Mouse (Mus musculus): Measurements from ENCODE around the gene Pla2g5.
"Not testable (repeated sequence)": the region's sequence is repeated elsewhere in the genome, so short reads cannot be mapped to it uniquely, and the experiment has no call there.

Gene Pla2g5

GRCm38 (mm10) chr4:138857576-138857975 is 5.7 kb downstream of the Pla2g5 start:
- no peak for DNase-seq (ENCODE audit: low spot score)

DNA sequence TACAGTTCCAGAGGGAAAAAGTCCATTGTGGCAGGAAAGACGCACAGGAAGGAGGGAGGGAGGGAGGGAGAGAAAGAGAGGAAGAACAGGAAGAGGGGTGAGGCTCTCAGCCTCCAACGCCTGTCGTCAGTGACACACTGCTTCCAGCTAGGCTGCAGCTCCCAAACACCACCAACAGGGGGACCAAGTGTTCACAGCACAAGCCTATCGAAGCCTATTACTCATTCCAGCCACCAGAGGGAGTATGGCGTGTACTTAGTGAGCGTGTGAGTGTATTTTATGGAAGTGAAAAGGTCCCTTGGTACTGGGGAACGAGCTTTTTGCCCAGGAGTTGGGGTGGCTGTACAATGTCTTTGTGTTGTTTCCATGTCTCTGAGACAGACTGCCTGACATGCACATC is 6.8 kb downstream of the Pla2g5 start:
- peak; percentile 58 for DNase-seq (ENCODE audit: low spot score)

GRCm38 (mm10) chr4:138855092-138855632 is 8.1 kb downstream of the Pla2g5 start:
- no peak for DNase-seq (ENCODE audit: low spot score)

DNA sequence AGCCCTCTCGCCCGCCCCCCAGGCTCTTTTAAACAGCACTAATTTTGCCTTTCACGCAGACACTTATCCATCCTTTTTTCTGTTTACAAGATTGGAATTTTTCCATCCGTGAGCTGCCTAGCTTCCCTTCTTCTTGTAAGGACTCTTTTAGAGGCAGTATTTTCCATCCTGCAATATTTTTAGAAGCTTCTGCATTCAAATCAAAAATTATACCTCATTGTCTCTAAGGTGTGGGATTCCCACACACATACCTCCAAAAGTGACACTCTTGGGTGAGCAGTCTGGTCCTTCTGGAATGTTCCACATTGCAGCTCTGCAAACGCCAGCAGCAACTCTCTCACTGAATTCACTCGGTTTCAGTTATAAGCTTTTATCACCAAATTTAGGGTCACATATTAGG is 10.3 kb downstream of the Pla2g5 start:
- DNase-seq (ENCODE audit: low spot score), result no peak

DNA sequence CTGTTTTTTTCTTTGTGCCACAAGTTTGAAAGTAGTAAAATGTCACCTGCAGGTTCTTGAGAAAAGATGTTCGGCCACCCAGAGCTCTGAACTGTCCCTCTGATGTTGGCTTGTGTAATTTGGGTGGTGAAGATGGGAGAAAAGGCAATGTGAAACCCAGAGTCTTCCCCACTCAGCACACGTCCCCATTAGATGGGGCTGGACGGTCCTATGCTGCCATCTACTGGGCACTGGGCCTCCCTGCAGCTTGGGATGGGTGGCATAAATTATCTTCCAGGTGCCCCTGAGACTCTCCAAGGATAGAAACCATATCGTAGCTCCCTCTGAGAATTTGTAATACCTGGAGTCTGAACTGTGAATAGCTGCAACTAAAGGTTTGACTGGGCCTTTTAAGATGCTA is 11.8 kb downstream of the Pla2g5 start:
- peak; percentile 73 for DNase-seq (ENCODE audit: low spot score)

DNA sequence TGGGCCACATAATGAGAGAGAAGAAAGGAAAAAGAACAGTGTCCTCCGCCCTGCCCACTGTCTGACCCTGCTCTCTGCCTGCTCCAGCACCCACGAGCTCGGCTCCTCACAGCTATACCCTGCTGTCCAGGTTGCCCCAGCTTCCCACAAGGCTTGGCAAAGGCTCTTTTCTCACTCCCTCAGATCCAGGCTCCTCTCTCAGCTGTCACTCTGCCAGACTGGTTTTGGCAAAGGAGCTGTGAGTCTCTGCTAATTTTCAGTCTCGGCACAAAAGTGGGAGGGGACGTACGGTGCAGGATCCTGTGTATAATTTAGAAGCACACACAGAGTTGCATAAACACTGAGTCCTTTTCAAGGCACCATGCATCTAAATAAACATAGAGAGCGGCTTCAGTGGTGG is 21.9 kb downstream of the Pla2g5 start:
- DNase-seq (ENCODE audit: low spot score), result peak; percentile 75

DNA sequence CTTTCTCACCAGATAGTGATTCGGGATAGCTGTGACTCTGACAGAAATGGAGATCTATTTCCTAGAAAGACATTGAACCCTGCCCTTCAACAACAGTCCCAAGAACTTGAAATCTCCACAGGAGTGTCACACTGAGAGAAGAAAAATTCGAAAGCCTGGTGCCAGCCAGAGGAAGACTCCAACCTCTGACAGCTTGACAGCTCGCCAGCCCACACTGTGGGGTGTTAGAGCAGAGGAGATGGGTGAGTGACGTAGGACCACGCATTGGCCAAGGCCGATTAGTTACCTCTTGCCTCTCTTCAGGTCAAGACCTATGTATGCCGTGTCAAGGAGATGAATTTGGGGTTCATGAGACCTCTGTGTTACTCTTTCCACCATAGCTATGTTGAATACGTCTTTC is 22.6 kb downstream of the Pla2g5 start:
- DNase-seq (ENCODE audit: low spot score), result no peak

DNA sequence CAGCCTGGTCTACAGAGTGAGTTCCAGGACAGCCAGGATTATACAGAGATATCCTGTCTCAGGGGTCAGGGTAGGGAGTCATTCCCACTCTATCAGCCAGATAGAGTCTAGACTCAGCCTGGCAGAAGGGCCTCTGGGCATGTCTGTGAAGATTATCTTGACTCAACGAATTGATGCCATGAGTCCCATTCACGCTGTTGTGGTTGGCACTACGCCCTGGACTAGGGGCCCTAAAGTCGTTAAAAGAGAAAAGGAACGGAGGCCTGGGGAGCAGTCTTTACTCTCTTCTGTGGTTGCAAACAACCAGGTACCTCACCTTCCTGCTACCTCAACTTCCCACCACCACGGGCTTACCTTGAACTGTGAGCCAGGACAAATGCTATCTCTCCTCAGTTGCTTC is 23.5 kb downstream of the Pla2g5 start:
- DNase-seq (ENCODE audit: low spot score), result no peak

- no peak for DNase-seq (ENCODE audit: low spot score)
These were observed 36.1 kb downstream of the Pla2g5 start for GRCm38 (mm10) chr4:138827147-138827546.

GRCm38 (mm10) chr4:138825751-138826567 is 37.3 kb downstream of the Pla2g5 start:
- DNase-seq (ENCODE audit: low spot score), result no peak

DNA sequence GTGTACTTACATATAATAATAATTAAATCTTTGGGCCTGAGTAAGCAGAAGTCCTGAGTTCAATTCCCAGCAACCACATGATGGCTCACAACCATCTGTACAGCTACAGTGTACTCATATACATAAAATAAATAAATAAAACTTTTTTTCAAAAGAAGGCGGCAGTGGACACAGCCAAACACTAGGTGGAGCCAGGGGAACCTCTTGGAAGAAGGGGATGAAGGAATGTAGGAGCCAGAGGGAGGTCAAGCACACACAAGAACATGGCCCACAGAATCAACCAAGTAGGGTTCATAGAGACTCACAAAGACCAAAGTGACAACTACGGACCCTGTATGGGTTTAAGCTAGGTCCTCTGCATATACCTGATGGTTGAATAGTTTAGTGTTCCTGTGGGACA is 38.6 kb downstream of the Pla2g5 start:
- DNase-seq (ENCODE audit: low spot score), result no peak

GRCm38 (mm10) chr4:138824161-138824560 is 39.1 kb downstream of the Pla2g5 start:
- DNase-seq (ENCODE audit: low spot score), result not testable (repeated sequence)

GRCm38 (mm10) chr4:138821036-138821435 is 42.2 kb downstream of the Pla2g5 start:
- no peak for DNase-seq (ENCODE audit: low spot score)

GRCm38 (mm10) chr4:138819101-138819500 is 44.2 kb downstream of the Pla2g5 start:
- DNase-seq (ENCODE audit: low spot score), result no peak

DNA sequence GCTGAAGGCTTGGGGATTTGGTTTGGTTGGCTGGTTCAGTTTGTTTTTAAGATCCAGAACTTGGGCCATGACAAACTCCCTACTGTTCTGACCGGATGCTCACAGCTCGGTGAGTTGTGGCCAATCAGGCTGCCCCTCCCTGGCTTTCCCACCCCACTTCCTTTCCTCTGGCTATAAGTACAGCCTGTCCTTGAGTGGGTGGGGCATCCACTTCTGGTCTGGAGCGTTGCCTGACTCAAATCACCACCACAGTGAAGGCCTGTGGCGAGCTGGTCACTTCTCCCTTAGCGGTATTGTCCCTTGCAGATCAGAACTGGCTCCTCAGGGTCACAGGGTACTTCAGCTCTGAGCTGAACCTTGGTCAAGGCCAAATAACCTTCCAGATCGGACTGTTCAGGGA is 45.5 kb downstream of the Pla2g5 start:
- DNase-seq (ENCODE audit: low spot score), result no peak

DNA sequence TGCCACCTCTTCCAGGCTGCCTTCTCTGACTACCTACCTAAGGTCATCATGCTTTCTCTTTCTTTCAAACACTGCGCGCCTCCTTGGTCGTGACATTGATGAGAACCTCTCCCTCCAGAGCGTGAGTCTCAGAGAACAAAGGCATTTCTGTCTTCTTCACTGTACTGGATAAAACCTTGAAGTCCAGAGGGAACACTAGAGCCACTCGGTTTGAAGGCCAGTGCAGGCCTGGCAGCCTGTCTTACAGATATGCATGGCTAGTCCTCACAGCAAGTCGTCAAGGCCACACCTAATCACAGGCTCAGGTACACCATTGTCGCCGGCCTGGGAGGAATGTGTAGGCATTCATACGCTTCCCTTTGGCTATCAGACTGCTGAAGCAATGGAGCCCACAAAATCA is 47.1 kb downstream of the Pla2g5 start:
- DNase-seq (ENCODE audit: low spot score), result no peak

GRCm38 (mm10) chr4:138806920-138807541 is 56.3 kb downstream of the Pla2g5 start:
- DNase-seq (ENCODE audit: low spot score), result no peak

DNA sequence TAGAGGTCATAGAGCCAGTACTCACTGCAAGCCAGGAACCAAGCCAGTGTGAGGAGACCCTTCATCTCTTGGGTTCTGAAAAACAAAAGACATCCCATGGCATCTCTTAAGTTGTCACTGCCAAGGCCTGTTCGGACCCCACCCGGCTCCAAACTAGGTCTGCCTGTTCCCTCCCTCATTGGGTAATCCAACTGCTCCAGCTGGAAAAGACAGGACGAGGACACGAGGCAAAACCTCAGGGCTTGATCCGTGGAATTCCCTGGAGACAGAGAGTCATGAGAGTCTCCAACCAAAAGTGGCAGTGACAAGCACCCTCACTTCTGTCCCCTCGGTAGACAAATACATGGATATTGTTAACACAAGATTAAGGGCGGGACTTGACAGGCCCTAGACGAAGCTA is 57.1 kb downstream of the Pla2g5 start:
- DNase-seq (ENCODE audit: low spot score), result no peak

DNA sequence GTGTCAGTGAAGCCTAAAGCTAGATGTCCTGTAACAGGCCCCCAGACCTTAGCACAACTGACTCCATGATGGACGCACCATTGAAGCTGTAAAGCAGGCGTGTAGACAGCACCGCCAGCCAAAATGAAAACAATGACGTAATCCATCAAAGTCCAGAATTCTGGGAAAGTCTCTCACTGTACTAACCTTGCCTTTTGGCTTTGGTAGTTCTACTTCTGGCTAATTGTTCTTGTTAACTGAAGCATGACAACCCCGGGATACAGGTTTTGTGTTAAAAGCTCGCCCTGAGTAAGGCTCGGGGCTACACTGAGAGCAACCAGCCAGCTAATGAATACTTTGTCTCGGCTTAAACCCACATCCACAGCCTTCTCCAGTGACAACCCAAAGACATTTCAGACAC is 58.0 kb downstream of the Pla2g5 start:
- no peak for DNase-seq (ENCODE audit: low spot score)

- DNase-seq (ENCODE audit: low spot score), result no peak
These were observed 60.4 kb downstream of the Pla2g5 start for GRCm38 (mm10) chr4:138802917-138803316.

DNA sequence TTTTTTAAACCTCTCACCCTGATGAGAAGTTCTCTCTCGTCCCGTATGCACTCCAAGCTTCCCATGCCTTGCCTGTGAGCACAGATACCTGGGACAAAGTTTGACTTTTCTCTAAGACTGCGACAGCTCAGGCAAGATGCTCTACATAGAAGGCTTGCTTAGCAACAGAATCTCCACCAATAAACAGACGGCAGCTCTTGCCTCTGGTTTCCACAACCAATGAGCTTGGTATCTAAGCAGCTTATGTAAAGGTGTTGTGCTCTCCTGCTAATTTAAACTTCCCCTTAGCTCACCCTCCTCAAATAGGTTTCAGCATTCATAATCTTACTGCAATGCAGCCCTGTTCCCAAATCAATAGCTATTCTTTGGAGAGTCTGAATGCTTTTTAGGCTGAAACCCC is 61.7 kb downstream of the Pla2g5 start:
- peak; percentile 43 for DNase-seq (ENCODE audit: low spot score)

- DNase-seq (ENCODE audit: low spot score), result no peak
These were observed 63.0 kb downstream of the Pla2g5 start for GRCm38 (mm10) chr4:138800134-138800744.

DNA sequence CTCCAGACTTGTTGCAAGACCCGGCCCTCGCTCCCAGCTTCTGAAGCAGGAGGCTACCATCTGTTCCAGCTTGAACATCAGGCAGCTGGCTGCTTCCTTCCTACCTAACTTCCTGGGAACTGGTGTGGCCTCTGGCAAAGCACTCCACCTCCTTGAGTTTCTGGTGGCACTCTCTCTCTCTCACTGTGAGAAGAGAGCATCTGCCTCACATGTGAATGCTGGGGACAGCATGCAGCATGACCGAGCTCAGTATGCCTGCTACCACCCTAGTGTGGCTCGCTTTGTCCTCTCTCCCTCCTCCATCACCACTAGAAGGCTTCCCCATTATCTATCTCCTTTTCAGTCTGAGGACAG is 66.1 kb downstream of the Pla2g5 start:
- peak; percentile 37 for DNase-seq (ENCODE audit: low spot score)

Measured in left cerebral cortex, adult 11 months (tissue).